Mouse (Mus musculus): ENCODE data around the gene Bbip1.

- TF ChIP-seq POLR2A (IDR thresholded peaks at IDR 0.05; ENCODE audit: insufficient read length, low read depth) (no peak), MYOG (IDR thresholded peaks at IDR 0.05; ENCODE audit: control insufficient read depth in 1 of 3, insufficient read depth in 1 of 3, insufficient read length in 2 of 3, low read depth in 2 of 3) (no peak)
These were observed 50.7 kb downstream of the Bbip1 start for GRCm38 (mm10) chr19:53893711-53894171.
